ENCODE assay signal across 30 mouse cellular contexts in genomic region chr10:85460736-85461135, GRCm38 (mm10).
"Had no signal": no experiment of that assay in that cellular context is flagged by ENCODE, and none has a peak within 500 bp of the region (broad histone marks: within the 10 kb centered on the region; RNA-seq: fewer than 3 reads in every experiment).

No protein-coding gene starts in this region.

- H3K4me1 ChIP-seq: liver, embryonic 12.5 days; liver, embryonic 13.5 days; liver, embryonic 15.5 days; megakaryocyte, embryonic 14.5 days had no signal

- H3K9ac ChIP-seq: limb, embryonic 12.5 days; limb, embryonic 13.5 days; limb, embryonic 15.5 days; liver, embryonic 12.5 days; liver, embryonic 13.5 days; liver, embryonic 14.5 days; liver, embryonic 15.5 days; liver, postnatal 0 days; lung, embryonic 14.5 days; lung, embryonic 15.5 days; midbrain, embryonic 12.5 days; midbrain, embryonic 13.5 days; midbrain, embryonic 15.5 days; neural tube, embryonic 12.5 days had no signal

- H3K27ac ChIP-seq: left cerebral cortex, adult 2 months; limb, embryonic 10.5 days; limb, embryonic 12.5 days; limb, embryonic 13.5 days; limb, embryonic 15.5 days; liver, embryonic 12.5 days; liver, embryonic 13.5 days; liver, embryonic 14.5 days; liver, embryonic 15.5 days; lung, embryonic 15.5 days; macrophage; midbrain, embryonic 12.5 days; midbrain, embryonic 13.5 days; midbrain, embryonic 15.5 days; neural tube, embryonic 12.5 days had no signal

- H3K4me3 ChIP-seq: left cerebral cortex, adult 2 months; limb, embryonic 10.5 days; limb, embryonic 12.5 days; limb, embryonic 13.5 days; limb, embryonic 15.5 days; liver, embryonic 12.5 days; liver, embryonic 13.5 days; liver, embryonic 15.5 days; lung, embryonic 15.5 days; megakaryocyte, embryonic 14.5 days; midbrain, embryonic 12.5 days; midbrain, embryonic 13.5 days; midbrain, embryonic 15.5 days; myocyte; neural tube, embryonic 12.5 days had no signal

- H3K4me2 ChIP-seq: limb, embryonic 12.5 days; limb, embryonic 13.5 days; limb, embryonic 15.5 days; liver, embryonic 12.5 days; liver, embryonic 13.5 days; liver, embryonic 15.5 days; lung, embryonic 14.5 days; lung, embryonic 15.5 days; midbrain, embryonic 12.5 days; midbrain, embryonic 13.5 days; midbrain, embryonic 15.5 days; neural tube, embryonic 12.5 days had no signal

- H3K9me3 ChIP-seq: limb, embryonic 10.5 days; limb, embryonic 12.5 days; limb, embryonic 13.5 days; limb, embryonic 15.5 days; liver, embryonic 12.5 days; liver, embryonic 13.5 days; liver, embryonic 15.5 days; lung, embryonic 15.5 days; midbrain, embryonic 12.5 days; midbrain, embryonic 13.5 days; midbrain, embryonic 15.5 days; neural tube, embryonic 12.5 days had no signal

- H3K27me3 ChIP-seq: limb, embryonic 12.5 days; limb, embryonic 15.5 days; liver, embryonic 12.5 days; liver, embryonic 13.5 days; liver, embryonic 15.5 days; lung, embryonic 15.5 days; megakaryocyte, embryonic 14.5 days; midbrain, embryonic 12.5 days; midbrain, embryonic 13.5 days; midbrain, embryonic 15.5 days had no signal

- DNase-seq: left cerebral cortex, postnatal 4 days; liver; liver, embryonic 13.5 days; liver, postnatal 0 days; lung, adult 18-20 months; lung, adult 2 months; lung, embryonic 14.5 days; lung, postnatal 10 days; lung, postnatal 14 days; lung, postnatal 36 days; lung, postnatal 4 days; midbrain, embryonic 14.5 days had no signal

- ATAC-seq: liver, embryonic 12.5 days; liver, postnatal 0 days; lung, postnatal 0 days; midbrain, embryonic 13.5 days; midbrain, embryonic 15.5 days; midbrain, embryonic 16.5 days had no signal

- H3K36me3 ChIP-seq: limb, embryonic 10.5 days; limb, embryonic 12.5 days; limb, embryonic 13.5 days; limb, embryonic 15.5 days; liver, embryonic 12.5 days; liver, embryonic 13.5 days; liver, embryonic 15.5 days; lung, embryonic 15.5 days; midbrain, embryonic 12.5 days; midbrain, embryonic 13.5 days; midbrain, embryonic 15.5 days; neural tube, embryonic 12.5 days had no signal
